Comparison of ENCODE assay signal across 16 mouse cellular contexts in genomic region chr4:127545106-127545505, GRCm38 (mm10).
"Had no signal": no experiment of that assay in that cellular context is flagged by ENCODE, and none has a peak within 500 bp of the region (broad histone marks: within the 10 kb centered on the region; RNA-seq: fewer than 3 reads in every experiment).

No protein-coding gene starts in this region.

- H3K4me2 ChIP-seq: neural tube, embryonic 13.5 days; neural tube, embryonic 15.5 days; stomach, embryonic 15.5 days had no signal

- H3K36me3 ChIP-seq: neural tube, embryonic 13.5 days; neural tube, embryonic 15.5 days; stomach, embryonic 15.5 days had no signal

- H3K9me3 ChIP-seq: neural tube, embryonic 13.5 days; neural tube, embryonic 15.5 days; stomach, embryonic 15.5 days had no signal

- H3K4me3 ChIP-seq: neural tube, embryonic 13.5 days; neural tube, embryonic 15.5 days; stomach, embryonic 15.5 days had no signal

- H3K27me3 ChIP-seq: neural tube, embryonic 13.5 days; neural tube, embryonic 15.5 days; stomach, embryonic 15.5 days had no signal

- H3K4me1 ChIP-seq: stomach, embryonic 15.5 days had no signal

- DNase-seq: retina, postnatal 1 day; right cerebral cortex, adult 18-20 months; right cerebral cortex, postnatal 14 days; right cerebral cortex, postnatal 25 days; right cerebral cortex, postnatal 4 days; spleen, adult 18-20 months; thymus, adult 18-20 months; thymus, adult 2 months; thymus, postnatal 14 days; thymus, postnatal 25 days; thymus, postnatal 36 days; thymus, postnatal 4 days had no signal

- H3K27ac ChIP-seq: neural tube, embryonic 13.5 days; neural tube, embryonic 15.5 days; stomach, embryonic 15.5 days; stomach, postnatal 0 days had no signal

- H3K9ac ChIP-seq: neural tube, embryonic 13.5 days; neural tube, embryonic 15.5 days; stomach, embryonic 15.5 days had no signal
